26 mouse cellular contexts compared by ENCODE assay signal in genomic region chr17:45240963-45241543, GRCm38 (mm10).
A peak's percentile ranks its signal among the peaks of the same experiment; 100 is the strongest.
DNase-seq lines count a peak whose midpoint lies in the region; ATAC-seq and TF ChIP-seq lines count a peak whose summit lies in the region.
"Had no signal": no experiment of that assay in that cellular context is flagged by ENCODE, and none has a peak within 500 bp of the region (broad histone marks: within the 10 kb centered on the region; RNA-seq: fewer than 3 reads in every experiment).

No protein-coding gene starts in this region.

- no peaks in the 10 kb centered on the region for H3K36me3 ChIP-seq in midbrain, embryonic 13.5 days
- H3K36me3 ChIP-seq: embryonic facial prominence, embryonic 13.5 days; hindbrain, embryonic 15.5 days; limb, embryonic 10.5 days; liver, embryonic 15.5 days; lung, embryonic 15.5 days had no signal

- CTCF ChIA-PET in Patski (lab: Charles Lee): no interaction called here

- peak; percentile 83 for ATAC-seq in Patski
- ATAC-seq in midbrain, embryonic 13.5 days: peak; percentile 55; the same call in 1 of the 2 replicates
- ATAC-seq: forebrain, embryonic 14.5 days had no signal

- no peaks in the 10 kb centered on the region for H3K4me1 ChIP-seq in midbrain, embryonic 13.5 days (replicated peaks)
- H3K4me1 ChIP-seq: liver, embryonic 15.5 days had no signal

- H3K9ac ChIP-seq in midbrain, embryonic 13.5 days (replicated peaks): no peak overlapping the region
- H3K9ac ChIP-seq: embryonic facial prominence, embryonic 13.5 days; hindbrain, embryonic 15.5 days; liver, embryonic 15.5 days; lung, embryonic 15.5 days had no signal

- intact Hi-C loops in gastrocnemius, adult 2 months (cut with DNase I): loop anchor here (10.0 kb wide), 1 partner anchor 506 kb away; no protein-coding TSS in a partner anchor

- H3K9me3 ChIP-seq in midbrain, embryonic 13.5 days: peaks cover 6% of the 10 kb centered on the region; the same call in 1 of the 2 replicates
- H3K9me3 ChIP-seq: hindbrain, embryonic 15.5 days; limb, embryonic 10.5 days; liver, embryonic 15.5 days; lung, embryonic 15.5 days had no signal

- POLR2A ChIA-PET in Patski (lab: Charles Lee): interaction anchor here (0.6 kb wide), 1 partner anchor 905 kb away, joined by 3 read pairs; no protein-coding TSS in a partner anchor

- H3K27me3 ChIP-seq in Patski: no peaks in the 10 kb centered on the region
- H3K27me3 ChIP-seq in midbrain, embryonic 13.5 days: peaks cover 42% of the 10 kb centered on the region
- H3K27me3 ChIP-seq: hindbrain, embryonic 15.5 days; liver, embryonic 15.5 days had no signal

- DNase-seq in embryo, embryonic 10 days (ENCODE audit: low spot score): peak; percentile 23
- DNase-seq in embryo, embryonic 11 days: no peak
- DNase-seq in layer of hippocampus, adult 2 months (ENCODE audit: low spot score in 2 of 2): no peak
- DNase-seq in layer of hippocampus, adult 9-10 months (ENCODE audit: low spot score): no peak
- DNase-seq in Patski (ENCODE audit: low read depth, low spot score): peak; percentile 78
- no peak for DNase-seq in gastrocnemius, adult 2 months
- no peak for DNase-seq in lung, postnatal 4 days
- DNase-seq: adrenal gland, adult 2 months; cerebellum, adult 2 months; gastrocnemius, postnatal 10 days; heart, adult 11 months; kidney, adult 9 months; liver; right cerebral cortex, postnatal 14 days; thymus, adult 2 months; thymus, postnatal 4 days had no signal

- peak overlapping the region; percentile 69; the same call in 1 of the 2 replicates for H3K27ac ChIP-seq in layer of hippocampus, adult 2 months
- no peak overlapping the region for H3K27ac ChIP-seq in midbrain, embryonic 13.5 days
- no peak overlapping the region for H3K27ac ChIP-seq in gastrocnemius, adult 2 months
- H3K27ac ChIP-seq: embryonic facial prominence, embryonic 13.5 days; hindbrain, embryonic 15.5 days; liver, embryonic 15.5 days; lung, embryonic 15.5 days; macrophage; stomach, postnatal 0 days had no signal

- 18% methylated on average over 6 of the region's 7 CpGs for WGBS in midbrain, embryonic 13.5 days

- in situ Hi-C loops in Patski (cut with MboI; ENCODE audit: low pct_unique_long_range_greater_than_20kb): no loop called here

- TF ChIP-seq CTCF in layer of hippocampus, adult 2 months (conservative IDR thresholded peaks at IDR 0.05): no peak
- no peak for TF ChIP-seq CTCF in Patski (IDR thresholded peaks at IDR 0.05)
- TF ChIP-seq CTCF in gastrocnemius, adult 2 months (IDR thresholded peaks at IDR 0.05): no peak

- no peak overlapping the region for H3K4me2 ChIP-seq in midbrain, embryonic 13.5 days (replicated peaks)
- H3K4me2 ChIP-seq: embryonic facial prominence, embryonic 13.5 days; heart, embryonic 11.5 days; hindbrain, embryonic 15.5 days; liver, embryonic 15.5 days; lung, embryonic 15.5 days had no signal

- H3K4me3 ChIP-seq in layer of hippocampus, adult 2 months: no peak overlapping the region
- H3K4me3 ChIP-seq in midbrain, embryonic 13.5 days (replicated peaks): no peak overlapping the region
- H3K4me3 ChIP-seq in gastrocnemius, adult 2 months: no peak overlapping the region
- H3K4me3 ChIP-seq: embryonic facial prominence, embryonic 13.5 days; hindbrain, embryonic 15.5 days; limb, embryonic 10.5 days; liver, embryonic 15.5 days; lung, embryonic 15.5 days had no signal

Comparison
In these comparisons a context has a peak if more than half of its experiments do, and no peak if none do; other contexts are left out.
1. DNase-seq: peak in embryo, embryonic 10 days (single experiment) and Patski (single experiment); none in embryo, embryonic 11 days (single experiment), layer of hippocampus, adult 2 months (0 of 2), layer of hippocampus, adult 9-10 months (single experiment), gastrocnemius, adult 2 months (single experiment) and lung, postnatal 4 days (0 of 2).